Mouse (Mus musculus) heart, postnatal 36 days (tissue): ENCODE results near the gene Phf10. TPM values are rescaled to one million over a fixed set of nuclear protein-coding genes. Genes with fewer than 3 reads are reported as not detected.
"Not testable (repeated sequence)": the region's sequence is repeated elsewhere in the genome, so short reads cannot be mapped to it uniquely, and the experiment has no call there.

Experiments
- DNase-seq, 2 experiments: peaks; one replicate each; pipeline ENCODE4 v3.0.0; 2021 to 2022
- intact Hi-C: fragments of 180-260 bp; cut with DNase I; formaldehyde crosslinking; loops from one replicate; pipeline ENCODE4 v1.15.1; 2025
- total RNA-seq, 2 experiments: library from RNA; stranded (reverse); gene quantifications; 2 replicates each; pipeline ENCODE4 v1.2.3; 2021

Phf10 gene
- 10 to 100 TPM; 50.9 to 51.3 TPM for total RNA-seq

- DNase-seq: peak; percentile 37 to 63
- intact Hi-C loops: not testable (repeated sequence)
Measured at GRCm38 (mm10) chr17:14960951-14961556, at the start of gene Phf10. TSS of gene Phf10 (minus strand) at chr17:14961273.

GRCm38 (mm10) chr17:15009706-15010413 is 48.8 kb upstream of the Phf10 start, which contains the start of gene Gm3435:
TSS of gene Gm3435 (plus strand) at chr17:15010176.
- DNase-seq, intact Hi-C loops: not testable (repeated sequence)

GRCm38 (mm10) chr17:15009088-15009487 is 48.0 kb upstream of the Phf10 start:
- DNase-seq, intact Hi-C loops: not testable (repeated sequence)

- intact Hi-C loops, DNase-seq: not testable (repeated sequence)
Measured at GRCm38 (mm10) chr17:15000047-15000446, 39.0 kb upstream of the Phf10 start.

GRCm38 (mm10) chr17:14994140-14994539 is 33.1 kb upstream of the Phf10 start:
- intact Hi-C loops, DNase-seq: not testable (repeated sequence)

- DNase-seq, intact Hi-C loops: not testable (repeated sequence)
Measured at GRCm38 (mm10) chr17:14993139-14993832, 32.2 kb upstream of the Phf10 start.

- DNase-seq, intact Hi-C loops: not testable (repeated sequence)
Measured at GRCm38 (mm10) chr17:14992522-14993138, 31.6 kb upstream of the Phf10 start.

GRCm38 (mm10) chr17:14990116-14990702 is 29.1 kb upstream of the Phf10 start:
- intact Hi-C loops: not testable (repeated sequence)
- DNase-seq: peak in 1 of 2 experiments; percentile 12

GRCm38 (mm10) chr17:14978362-14979038 is 17.4 kb upstream of the Phf10 start, which contains the start of the genes 9030025P20Rik and Gm3417:
TSS of gene 9030025P20Rik (plus strand) at chr17:14978468.
TSS of gene Gm3417 (minus strand) at chr17:14978790.
- DNase-seq, intact Hi-C loops: not testable (repeated sequence)

GRCm38 (mm10) chr17:14977718-14978361 is 16.8 kb upstream of the Phf10 start:
- intact Hi-C loops, DNase-seq: not testable (repeated sequence)

- intact Hi-C loops, DNase-seq: not testable (repeated sequence)
Measured at GRCm38 (mm10) chr17:14968373-14968913, 7.4 kb upstream of the Phf10 start.

GRCm38 (mm10) chr17:14961557-14962154 is 583 bp upstream of the Phf10 start:
- intact Hi-C loops: not testable (repeated sequence)

GRCm38 (mm10) chr17:14960520-14960919 is 553 bp downstream of the Phf10 start:
- intact Hi-C loops: no loop called here
- DNase-seq: peak; percentile 24 to 34

More at GRCm38 (mm10) chr17:14961557-14962154, 583 bp upstream of the Phf10 start:
- DNase-seq: not testable (repeated sequence)

- no peak for DNase-seq
- intact Hi-C loops: no loop called here
Measured at GRCm38 (mm10) chr17:14959979-14960378, 1.1 kb downstream of the Phf10 start.

GRCm38 (mm10) chr17:14958686-14959327 is 2.3 kb downstream of the Phf10 start:
- no peak for DNase-seq
- intact Hi-C loops: no loop called here

- intact Hi-C loops: no loop called here
Measured at GRCm38 (mm10) chr17:14953452-14953851, 7.6 kb downstream of the Phf10 start.

GRCm38 (mm10) chr17:14949161-14949827 is 11.8 kb downstream of the Phf10 start:
- intact Hi-C loops: no loop called here
- no peak for DNase-seq

More at GRCm38 (mm10) chr17:14953452-14953851, 7.6 kb downstream of the Phf10 start:
- no peak for DNase-seq
